Mouse (Mus musculus) brain, embryonic 14.5 days (tissue): ENCODE data around the gene a.

Experiments
- CTCF ChIP-seq: fragments of 200-500 bp; IDR thresholded peaks from 2 replicates; pipeline ENCODE4 v1.5.1; 2012; ENCODE audit warnings: inconsistent platforms, mild to moderate bottlenecking, moderate library complexity, borderline replicate concordance; ENCODE audit not compliant: insufficient read depth, insufficient read length; ENCODE audit errors: extremely low read depth
- POLR2A ChIP-seq: fragments of 200-500 bp; IDR thresholded peaks from 2 replicates; pipeline ENCODE4 v1.6.1; 2012; ENCODE audit warnings: mild to moderate bottlenecking, inconsistent platforms, borderline replicate concordance; ENCODE audit not compliant: poor library complexity, insufficient read depth, insufficient read length, severe bottlenecking; ENCODE audit errors: extremely low read depth

- no peak for TF ChIP-seq CTCF
- no peak for TF ChIP-seq POLR2A
Observed at GRCm38 (mm10) chr2:154743915-154744314, 47.3 kb upstream of the a start.
